Mouse (Mus musculus) midbrain, embryonic 15.5 days (tissue): Measurements from ENCODE around the gene Aipl1. TPM values are rescaled to one million over a fixed set of nuclear protein-coding genes. Genes with fewer than 3 reads are reported as not detected.

Experiments used
- ATAC-seq: fragments of 200-750 bp; cut with Nextera tagmentation; replicated peaks from 2 replicates; pipeline ENCODE4 v1.8.0; 2017; ENCODE audit warnings: moderate TSS enrichment
- H3K27ac ChIP-seq: fragments of 300-500 bp; sonication (generic); 2 replicates; pipeline ENCODE4 v1.5.1; 2015; ENCODE audit warnings: mild to moderate bottlenecking, inconsistent platforms
- H3K27me3 ChIP-seq: fragments of 300-500 bp; sonication (generic); replicated peaks from 2 replicates; pipeline ENCODE4 v1.6.1; 2015; ENCODE audit warnings: inconsistent platforms
- H3K36me3 ChIP-seq: fragments of 300-500 bp; sonication (generic); replicated peaks from 2 replicates; pipeline ENCODE4 v1.6.1; 2015; ENCODE audit warnings: inconsistent platforms
- H3K4me1 ChIP-seq: fragments of 300-500 bp; sonication (generic); 2 replicates; pipeline ENCODE4 v1.6.1; 2015; ENCODE audit warnings: inconsistent platforms
- H3K4me2 ChIP-seq: fragments of 300-500 bp; sonication (generic); 2 replicates; pipeline ENCODE4 v1.6.1; 2015; ENCODE audit warnings: inconsistent platforms, mild to moderate bottlenecking, moderate library complexity
- H3K4me3 ChIP-seq: fragments of 300-500 bp; sonication (generic); 2 replicates; pipeline ENCODE4 v1.5.1; 2015; ENCODE audit warnings: mild to moderate bottlenecking, inconsistent platforms
- H3K9ac ChIP-seq: fragments of 300-500 bp; sonication (generic); 2 replicates; pipeline ENCODE4 v1.6.1; 2015; ENCODE audit warnings: mild to moderate bottlenecking, inconsistent platforms
- H3K9me3 ChIP-seq: fragments of 300-500 bp; sonication (generic); 2 replicates; pipeline ENCODE4 v1.6.1; 2016; ENCODE audit warnings: inconsistent platforms
- WGBS: fragments of 180-500 bp; shearing (Covaris S2); methylation state at CpG from one replicate; pipeline ENCODE4 v1.1.7; 2015; ENCODE audit warnings: mixed read lengths; 5-methylcytosine and 5-hydroxymethylcytosine counted together
- polyA plus RNA-seq: library from polyadenylated mRNA; unstranded; fragments of >200 nt; fragmentation: Nextera tagmentation; extraction: Ambion mirVana; gene quantifications from 2 replicates; pipeline ENCODE4 v1.2.1, GENCODE M21; 2015

Gene Aipl1
- polyA plus RNA-seq, 1 experiment from 2014 or later = 0.45 TPM

GRCm38 (mm10) chr11:72066330-72066729, 29.0 kb upstream of the Aipl1 start:
- WGBS = 42% methylated on average over 6 of the region's 6 CpGs
- no peak for ATAC-seq
- H3K27ac ChIP-seq = no peak overlapping the region
- no peaks in the 10 kb centered on the region for H3K27me3 ChIP-seq
- no peak overlapping the region for H3K4me3 ChIP-seq
- no peak overlapping the region for H3K4me2 ChIP-seq
- peaks cover 7% of the 10 kb centered on the region; the same call in 1 of the 2 replicates for H3K36me3 ChIP-seq
- peaks cover 10% of the 10 kb centered on the region; the same call in 1 of the 2 replicates for H3K4me1 ChIP-seq
- H3K9me3 ChIP-seq = 0 out of 2 replicates have a peak, but pooled peaks cover 12% of the 10 kb centered on the region
- H3K9ac ChIP-seq = no peak overlapping the region

- WGBS = 79% methylated on average over 8 of the region's 8 CpGs
Measured at GRCm38 (mm10) chr11:72065103-72065502, 27.8 kb upstream of the Aipl1 start.

GRCm38 (mm10) chr11:72064414-72064813, 27.1 kb upstream of the Aipl1 start:
- no peaks in the 10 kb centered on the region for H3K27me3 ChIP-seq
- 0 out of 2 replicates have a peak, but pooled peaks cover 12% of the 10 kb centered on the region for H3K9me3 ChIP-seq
- ATAC-seq = no peak
- whole genome bisulfite sequencing = 84% methylated on average over 6 of the region's 6 CpGs
- no peak overlapping the region for H3K4me3 ChIP-seq
- peaks cover 7% of the 10 kb centered on the region; the same call in 1 of the 2 replicates for H3K36me3 ChIP-seq
- no peak overlapping the region for H3K4me2 ChIP-seq
- H3K9ac ChIP-seq = no peak overlapping the region
- no peak overlapping the region for H3K27ac ChIP-seq
- peaks cover 10% of the 10 kb centered on the region; the same call in 1 of the 2 replicates for H3K4me1 ChIP-seq

More at GRCm38 (mm10) chr11:72065103-72065502, 27.8 kb upstream of the Aipl1 start:
- no peak overlapping the region for H3K4me2 ChIP-seq
- H3K9ac ChIP-seq = no peak overlapping the region
- no peak for ATAC-seq
- H3K4me3 ChIP-seq = no peak overlapping the region
- H3K27me3 ChIP-seq = no peaks in the 10 kb centered on the region
- no peak overlapping the region for H3K27ac ChIP-seq
- H3K36me3 ChIP-seq = peaks cover 7% of the 10 kb centered on the region; the same call in 1 of the 2 replicates
- 0 out of 2 replicates have a peak, but pooled peaks cover 12% of the 10 kb centered on the region for H3K9me3 ChIP-seq
- H3K4me1 ChIP-seq = peaks cover 10% of the 10 kb centered on the region; the same call in 1 of the 2 replicates

- Histone ChIP-seq H3K4me2 (no peak overlapping the region), H3K36me3 (peaks cover 7% of the 10 kb centered on the region; the same call in 1 of the 2 replicates), H3K9me3 (0 out of 2 replicates have a peak, but pooled peaks cover 12% of the 10 kb centered on the region), H3K27me3 (no peaks in the 10 kb centered on the region), H3K27ac (no peak overlapping the region), H3K9ac (no peak overlapping the region), H3K4me3 (no peak overlapping the region), H3K4me1 (no peaks in the 10 kb centered on the region)
- ATAC-seq = no peak
- 91% methylated on average over 13 of the region's 13 CpGs for WGBS
Measured at GRCm38 (mm10) chr11:72061093-72061620, 23.8 kb upstream of the Aipl1 start.

- Histone ChIP-seq H3K36me3 (peaks cover 7% of the 10 kb centered on the region; the same call in 1 of the 2 replicates), H3K4me1 (no peaks in the 10 kb centered on the region), H3K27ac (no peak overlapping the region), H3K4me3 (no peak overlapping the region), H3K27me3 (no peaks in the 10 kb centered on the region), H3K4me2 (no peak overlapping the region), H3K9me3 (0 out of 2 replicates have a peak, but pooled peaks cover 12% of the 10 kb centered on the region), H3K9ac (no peak overlapping the region)
- ATAC-seq = no peak
- 81% methylated on average over 9 of the region's 9 CpGs for WGBS
Measured at GRCm38 (mm10) chr11:72060416-72060815, 23.1 kb upstream of the Aipl1 start.

- no peak for ATAC-seq
Measured at GRCm38 (mm10) chr11:72057166-72057565, 19.9 kb upstream of the Aipl1 start.

GRCm38 (mm10) chr11:72055176-72055575, 17.9 kb upstream of the Aipl1 start:
- ATAC-seq = no peak
- 31% methylated on average over 2 of the region's 2 CpGs for WGBS
- H3K4me2 ChIP-seq = no peak overlapping the region
- H3K27me3 ChIP-seq = peaks cover 8% of the 10 kb centered on the region
- H3K4me3 ChIP-seq = no peak overlapping the region
- H3K4me1 ChIP-seq = peaks cover 16% of the 10 kb centered on the region
- H3K9ac ChIP-seq = no peak overlapping the region
- H3K36me3 ChIP-seq = no peaks in the 10 kb centered on the region
- no peaks in the 10 kb centered on the region for H3K9me3 ChIP-seq
- no peak overlapping the region for H3K27ac ChIP-seq

More at GRCm38 (mm10) chr11:72057166-72057565, 19.9 kb upstream of the Aipl1 start:
- Histone ChIP-seq H3K9ac (no peak overlapping the region), H3K4me3 (no peak overlapping the region), H3K4me2 (no peak overlapping the region), H3K9me3 (no peaks in the 10 kb centered on the region), H3K27me3 (peaks cover 6% of the 10 kb centered on the region; the same call in 1 of the 2 replicates), H3K4me1 (no peaks in the 10 kb centered on the region), H3K27ac (no peak overlapping the region), H3K36me3 (no peaks in the 10 kb centered on the region)
- WGBS = 73% methylated on average over 3 of the region's 3 CpGs

- Histone ChIP-seq H3K9me3 (no peaks in the 10 kb centered on the region), H3K27me3 (peaks cover 19% of the 10 kb centered on the region), H3K4me1 (peaks cover 18% of the 10 kb centered on the region), H3K36me3 (no peaks in the 10 kb centered on the region), H3K9ac (no peak overlapping the region), H3K4me2 (no peak overlapping the region), H3K27ac (no peak overlapping the region), H3K4me3 (no peak overlapping the region)
- 16% methylated on average over 5 of the region's 5 CpGs for WGBS
- no peak for ATAC-seq
Measured at GRCm38 (mm10) chr11:72052636-72053035, 15.3 kb upstream of the Aipl1 start.

GRCm38 (mm10) chr11:72052221-72052620, 14.9 kb upstream of the Aipl1 start:
- Histone ChIP-seq H3K9ac (no peak overlapping the region), H3K4me2 (no peak overlapping the region), H3K9me3 (no peaks in the 10 kb centered on the region), H3K36me3 (no peaks in the 10 kb centered on the region), H3K27me3 (peaks cover 19% of the 10 kb centered on the region), H3K4me3 (no peak overlapping the region), H3K4me1 (peaks cover 18% of the 10 kb centered on the region), H3K27ac (no peak overlapping the region)
- no peak for ATAC-seq
- WGBS = 53% methylated on average over 3 of the region's 3 CpGs

- Histone ChIP-seq H3K36me3 (no peaks in the 10 kb centered on the region), H3K27ac (peak overlapping the region; percentile 70), H3K9me3 (no peaks in the 10 kb centered on the region), H3K4me1 (peaks cover 18% of the 10 kb centered on the region), H3K4me2 (peak overlapping the region; percentile 74), H3K4me3 (peak overlapping the region; percentile 54), H3K9ac (peak overlapping the region; percentile 64), H3K27me3 (peaks cover 19% of the 10 kb centered on the region)
- peak; percentile 86 for ATAC-seq
- WGBS = 2% methylated on average over 38 of the region's 45 CpGs
Measured at GRCm38 (mm10) chr11:72050895-72051858, 13.9 kb upstream of the Aipl1 start.

- H3K4me1 ChIP-seq = peaks cover 18% of the 10 kb centered on the region
- ATAC-seq = 0 out of 2 replicates have a peak, but pooled peaks have one; percentile 6
- H3K9me3 ChIP-seq = no peaks in the 10 kb centered on the region
- H3K4me3 ChIP-seq = peak overlapping the region; percentile 54
- peaks cover 19% of the 10 kb centered on the region for H3K27me3 ChIP-seq
- no peaks in the 10 kb centered on the region for H3K36me3 ChIP-seq
- H3K9ac ChIP-seq = peak overlapping the region; percentile 64
- H3K4me2 ChIP-seq = peak overlapping the region; percentile 74
- H3K27ac ChIP-seq = peak overlapping the region; percentile 70
- WGBS = 25% methylated on average over 14 of the region's 14 CpGs
Measured at GRCm38 (mm10) chr11:72050168-72050894, 13.0 kb upstream of the Aipl1 start.
